Mouse (Mus musculus) forebrain, embryonic 14.5 days (tissue): ENCODE results near the gene Zkscan16. TPM values are rescaled to one million over a fixed set of nuclear protein-coding genes. Genes with fewer than 3 reads are reported as not detected.
A peak's percentile ranks its signal among the peaks of the same experiment; 100 is the strongest.

Source experiments
- ATAC-seq: fragments of 200-750 bp; cut with Nextera tagmentation; 2 replicates; pipeline ENCODE4 v1.8.0; 2017; ENCODE audit warnings: mild to moderate bottlenecking, moderate library complexity
- DNase-seq: peaks from one replicate; pipeline ENCODE4 v3.0.0-alpha.2; 2015; ENCODE audit warnings: low spot score
- H3K27ac ChIP-seq: fragments of 300-500 bp; sonication (generic); 2 replicates; pipeline ENCODE4 v1.5.1; 2014; ENCODE audit warnings: low read depth, mild to moderate bottlenecking, control low read depth, low read length, moderate library complexity
- H3K27me3 ChIP-seq: fragments of 300-500 bp; sonication (generic); replicated peaks from 2 replicates; pipeline ENCODE4 v1.6.1; 2014; ENCODE audit warnings: low read length, control low read depth, mixed read lengths; ENCODE audit not compliant: control insufficient read depth, insufficient read depth
- H3K36me3 ChIP-seq: fragments of 300-500 bp; sonication (generic); 2 replicates; pipeline ENCODE4 v1.6.1; 2014; ENCODE audit warnings: low read length, control low read depth; ENCODE audit not compliant: control insufficient read depth, insufficient read depth
- H3K4me1 ChIP-seq: fragments of 300-500 bp; sonication (generic); 2 replicates; pipeline ENCODE4 v1.6.1; 2014; ENCODE audit warnings: antibody characterized with exemption, low read length, control low read depth; ENCODE audit not compliant: control insufficient read depth, insufficient read depth
- H3K4me2 ChIP-seq: fragments of 300-500 bp; sonication (generic); 2 replicates; pipeline ENCODE4 v1.6.1; 2014; ENCODE audit warnings: mild to moderate bottlenecking, control low read depth, low read length
- H3K4me3 ChIP-seq: fragments of 300-500 bp; sonication (generic); 2 replicates; pipeline ENCODE4 v1.5.1; 2014; ENCODE audit warnings: low read depth, low read length, control low read depth
- H3K9ac ChIP-seq: fragments of 300-500 bp; sonication (generic); 2 replicates; pipeline ENCODE4 v1.6.1; 2014; ENCODE audit warnings: mild to moderate bottlenecking, low read length, control low read depth, moderate library complexity
- H3K9me3 ChIP-seq: fragments of 300-500 bp; sonication (generic); replicated peaks from 2 replicates; pipeline ENCODE4 v1.6.1; 2016; ENCODE audit warnings: low read length, control low read depth, mixed read lengths; ENCODE audit not compliant: control insufficient read depth
- WGBS: fragments of 180-500 bp; shearing (Covaris S2); extraction: QIAGEN DNeasy Blood & Tissue Kit; methylation state at CpG from one replicate; pipeline ENCODE4 v1.1.7; 2014; 5-methylcytosine and 5-hydroxymethylcytosine counted together
- polyA plus RNA-seq: library from polyadenylated mRNA; unstranded; fragments of >200 nt; fragmentation: Nextera tagmentation; extraction: Ambion mirVana; gene quantifications from 2 replicates; pipeline ENCODE4 v1.2.1, GENCODE M21; 2014

Gene Zkscan16
- polyA plus RNA-seq, 1 experiment from 2014 or later: 0.62 TPM

GRCm38 (mm10) chr4:58912629-58913335, 30.6 kb upstream of the Zkscan16 start, which contains the start of gene Ecpas:
TSS of gene Ecpas (minus strand) at chr4:58912749.
- peaks cover 7% of the 10 kb centered on the region for H3K4me1 ChIP-seq
- H3K27me3 ChIP-seq: no peaks in the 10 kb centered on the region
- H3K4me2 ChIP-seq: peak within 1 kb of the TSS; percentile 75
- H3K36me3 ChIP-seq: no peaks in the 10 kb centered on the region
- H3K9me3 ChIP-seq: no peaks in the 10 kb centered on the region
- peak within 1 kb of the TSS; percentile 94 for H3K9ac ChIP-seq
- peak within 1 kb of the TSS; percentile 88 for H3K4me3 ChIP-seq
- ATAC-seq: peak; percentile 54
- WGBS: 2% methylated on average over 43 of the region's 43 CpGs
- H3K27ac ChIP-seq: peak within 1 kb of the TSS; percentile 97
- peak; percentile 70 for DNase-seq

DNA sequence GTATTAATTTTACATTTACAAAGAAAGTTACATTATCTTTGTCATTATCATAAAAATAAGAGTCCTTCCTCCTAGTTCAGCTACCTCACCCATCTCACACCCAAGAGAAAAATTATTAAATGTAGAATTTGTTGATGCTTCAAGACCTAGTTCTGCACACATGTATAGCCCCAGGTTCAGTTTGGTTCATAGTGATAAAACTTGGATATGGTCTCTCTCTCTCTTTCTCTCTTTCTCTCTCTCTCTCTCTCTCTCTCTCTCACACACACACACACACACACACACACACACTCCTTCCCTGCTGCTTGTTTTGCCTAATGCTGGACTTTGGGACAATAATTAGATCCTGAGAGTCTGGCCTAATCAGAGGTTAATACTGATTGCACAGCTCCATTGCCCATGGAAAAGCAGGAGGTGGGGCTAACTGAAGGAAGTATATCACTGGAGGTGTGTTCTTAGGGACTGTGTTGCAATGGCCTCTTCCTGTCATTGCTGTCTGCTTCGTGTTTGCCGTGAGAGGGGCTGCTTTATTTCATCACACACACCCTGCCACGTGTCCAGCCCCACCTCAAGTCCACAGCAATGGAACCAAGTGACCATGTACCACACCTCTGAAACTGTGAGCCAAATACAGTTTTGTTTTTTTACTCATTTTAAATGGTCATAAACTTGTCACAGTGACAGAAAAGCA, 29.9 kb upstream of the Zkscan16 start:
- DNase-seq: no peak

GRCm38 (mm10) chr4:58915081-58915826, 28.2 kb upstream of the Zkscan16 start:
- 81% methylated on average over 8 of the region's 8 CpGs for WGBS
- no peaks in the 10 kb centered on the region for H3K9me3 ChIP-seq
- DNase-seq: no peak
- no peaks in the 10 kb centered on the region for H3K36me3 ChIP-seq
- ATAC-seq: no peak
- H3K27me3 ChIP-seq: no peaks in the 10 kb centered on the region
- no peak overlapping the region for H3K27ac ChIP-seq
- peaks cover 5% of the 10 kb centered on the region for H3K4me1 ChIP-seq
- no peak overlapping the region for H3K4me3 ChIP-seq
- H3K4me2 ChIP-seq: no peak overlapping the region
- no peak overlapping the region for H3K9ac ChIP-seq

More for the DNA sequence above, 29.9 kb upstream of the Zkscan16 start:
- Histone ChIP-seq H3K9me3 (no peaks in the 10 kb centered on the region), H3K27me3 (no peaks in the 10 kb centered on the region), H3K4me2 (peak overlapping the region; percentile 75), H3K4me1 (peaks cover 7% of the 10 kb centered on the region), H3K36me3 (no peaks in the 10 kb centered on the region), H3K4me3 (no peak overlapping the region), H3K27ac (no peak overlapping the region), H3K9ac (no peak overlapping the region)
- WGBS: 35% methylated on average over 3 of the region's 3 CpGs
- ATAC-seq: no peak

- whole genome bisulfite sequencing: 73% methylated on average over 2 of the region's 2 CpGs
Measured at GRCm38 (mm10) chr4:58923933-58924332, 19.5 kb upstream of the Zkscan16 start.

GRCm38 (mm10) chr4:58925664-58926063, 17.8 kb upstream of the Zkscan16 start:
- H3K36me3 ChIP-seq: no peaks in the 10 kb centered on the region
- 33% methylated on average over 5 of the region's 5 CpGs for WGBS
- no peak overlapping the region for H3K4me2 ChIP-seq
- ATAC-seq (no peak), DNase-seq (no peak)
- H3K4me1 ChIP-seq: no peaks in the 10 kb centered on the region
- H3K4me3 ChIP-seq: no peak overlapping the region
- H3K27me3 ChIP-seq: no peaks in the 10 kb centered on the region
- H3K9me3 ChIP-seq: no peaks in the 10 kb centered on the region; the same call in 1 of the 2 replicates
- H3K27ac ChIP-seq: no peak overlapping the region
- no peak overlapping the region for H3K9ac ChIP-seq

More at GRCm38 (mm10) chr4:58923933-58924332, 19.5 kb upstream of the Zkscan16 start:
- Histone ChIP-seq H3K4me3 (no peak overlapping the region), H3K9ac (no peak overlapping the region), H3K9me3 (no peaks in the 10 kb centered on the region; the same call in 1 of the 2 replicates), H3K4me2 (no peak overlapping the region), H3K27ac (no peak overlapping the region), H3K36me3 (no peaks in the 10 kb centered on the region), H3K4me1 (no peaks in the 10 kb centered on the region), H3K27me3 (no peaks in the 10 kb centered on the region)
- ATAC-seq (no peak), DNase-seq (no peak)

DNA sequence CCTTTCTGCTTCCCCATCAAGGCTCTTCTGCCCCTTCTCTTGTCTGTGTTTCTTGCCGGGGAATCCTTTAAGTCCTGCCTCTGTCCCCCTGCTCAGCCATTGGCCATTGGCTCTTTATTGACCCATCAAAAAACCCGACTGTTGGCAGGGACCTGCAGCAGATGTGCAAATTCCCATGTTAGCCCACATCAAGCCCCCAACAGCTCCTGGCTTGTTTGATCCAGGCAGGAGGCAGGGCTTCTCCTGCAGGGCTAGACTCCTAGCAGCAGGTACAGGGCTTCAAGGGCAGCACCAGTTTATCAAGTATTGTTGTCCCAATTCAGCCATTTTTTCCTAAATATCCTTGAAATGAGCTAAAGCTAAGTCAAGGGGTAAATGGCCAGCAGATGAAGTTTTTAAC, 17.3 kb upstream of the Zkscan16 start:
- no peaks in the 10 kb centered on the region for H3K36me3 ChIP-seq
- no peaks in the 10 kb centered on the region for H3K27me3 ChIP-seq
- WGBS: 57% methylated on average over 2 of the region's 2 CpGs
- no peaks in the 10 kb centered on the region for H3K4me1 ChIP-seq
- H3K4me2 ChIP-seq: no peak overlapping the region
- no peaks in the 10 kb centered on the region; the same call in 1 of the 2 replicates for H3K9me3 ChIP-seq
- H3K9ac ChIP-seq: no peak overlapping the region
- no peak overlapping the region for H3K4me3 ChIP-seq
- DNase-seq: no peak
- ATAC-seq: no peak
- H3K27ac ChIP-seq: no peak overlapping the region

- no peak for DNase-seq
- H3K4me1 ChIP-seq: no peaks in the 10 kb centered on the region
- H3K4me3 ChIP-seq: no peak overlapping the region
- no peak overlapping the region for H3K27ac ChIP-seq
- H3K36me3 ChIP-seq: no peaks in the 10 kb centered on the region
- H3K9ac ChIP-seq: no peak overlapping the region
- WGBS: 67% methylated on average over 3 of the region's 3 CpGs
- H3K27me3 ChIP-seq: no peaks in the 10 kb centered on the region
- no peak for ATAC-seq
- H3K9me3 ChIP-seq: no peaks in the 10 kb centered on the region; the same call in 1 of the 2 replicates
- no peak overlapping the region for H3K4me2 ChIP-seq
Measured at GRCm38 (mm10) chr4:58927661-58928060, 15.8 kb upstream of the Zkscan16 start.

GRCm38 (mm10) chr4:58932541-58932940, 10.9 kb upstream of the Zkscan16 start:
- Histone ChIP-seq H3K9ac (no peak overlapping the region), H3K4me1 (peaks cover 5% of the 10 kb centered on the region; the same call in 1 of the 2 replicates), H3K9me3 (no peaks in the 10 kb centered on the region), H3K27me3 (no peaks in the 10 kb centered on the region), H3K27ac (no peak overlapping the region), H3K4me2 (no peak overlapping the region), H3K36me3 (no peaks in the 10 kb centered on the region), H3K4me3 (no peak overlapping the region)
- 89% methylated on average over 6 of the region's 6 CpGs for WGBS
- DNase-seq (no peak), ATAC-seq (no peak)
